8 mouse cellular contexts compared by ENCODE assay signal in the genomic region with DNA sequence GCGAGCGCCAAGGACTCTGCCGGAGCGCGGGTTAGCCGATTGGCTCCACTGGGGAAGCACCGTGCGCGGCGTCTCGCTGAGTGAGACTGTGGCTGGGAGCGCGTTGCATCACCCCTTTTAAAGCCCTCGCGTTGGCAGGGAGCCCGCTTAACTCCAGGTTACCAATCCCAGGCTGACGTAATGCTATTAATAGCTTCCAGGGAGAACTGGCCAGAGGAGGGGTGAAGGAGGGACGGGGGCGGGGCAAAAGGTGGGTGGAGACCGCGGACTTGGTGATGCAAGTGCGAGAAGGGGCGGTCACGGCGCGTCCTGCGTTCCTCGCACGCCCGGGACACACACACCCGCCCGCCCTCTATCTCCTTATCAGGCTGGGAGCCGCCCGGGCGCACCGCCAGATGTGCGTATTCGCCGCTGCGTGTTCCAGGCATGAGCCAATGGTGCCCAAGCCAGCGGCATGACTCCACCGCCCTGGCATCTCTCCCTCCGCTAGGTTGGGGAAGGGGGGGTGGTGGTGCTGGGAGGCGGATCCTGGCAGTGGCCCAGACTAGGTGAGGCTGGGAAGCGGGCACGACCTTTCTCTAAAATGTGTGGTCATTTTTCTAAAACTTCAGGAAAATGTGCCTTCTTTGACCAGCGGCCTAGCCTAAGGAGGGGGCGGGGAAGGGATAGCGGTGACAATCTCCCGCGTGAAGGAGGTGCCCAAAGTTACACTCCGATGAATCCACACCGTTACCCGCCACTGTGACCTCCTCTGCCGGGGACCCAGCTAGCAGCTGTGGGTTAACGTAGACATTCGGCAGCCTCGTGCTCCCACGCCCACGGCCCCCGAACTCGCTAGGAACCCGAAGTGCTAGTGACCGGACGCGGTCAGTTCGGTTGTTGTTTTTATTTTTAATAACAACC. TPM values are rescaled to one million over a fixed set of nuclear protein-coding genes. Genes with fewer than 3 reads are reported as not detected.
DNase-seq lines count a peak whose midpoint lies in the region; ATAC-seq and TF ChIP-seq lines count a peak whose summit lies in the region.

No protein-coding gene starts in this region.

- peak; percentile 79 for TF ChIP-seq POLR2A in cerebellum, adult 2 months (IDR thresholded peaks at IDR 0.05; ENCODE audit: borderline replicate concordance, insufficient read depth, low read length)
- peak; percentile 43; the same call in 1 of the 2 replicates for TF ChIP-seq POLR2A in testis, adult 2 months (IDR thresholded peaks at IDR 0.05; ENCODE audit: control insufficient read depth, low read depth, low read length)

- DNase-seq in MEL-GATA-1-ER (ENCODE audit: extremely low read depth, low read depth), result peak; percentile 90
- DNase-seq in cerebellum, adult 2 months, result peak; percentile 89
- peak; percentile 98 for DNase-seq in heart, postnatal 25 days (ENCODE audit: low spot score)
- DNase-seq in layer of hippocampus, adult 18-20 months (ENCODE audit: low spot score in 2 of 2), result peak; percentile 71 to 87
- DNase-seq in lung, adult 18-20 months, result peak; percentile 100

- TF ChIP-seq CTCF in cerebellum, adult 2 months (IDR thresholded peaks at IDR 0.05; ENCODE audit: borderline replicate concordance, insufficient read depth, low read depth, low read length), result no peak
- no peak for TF ChIP-seq CTCF in testis, adult 2 months (IDR thresholded peaks at IDR 0.05; ENCODE audit: control insufficient read depth, insufficient read depth, insufficient replicate concordance, low read depth, low read length)

- WGBS in cerebellum, adult 2 months, result under 1% methylated on average over 67 of the region's 67 CpGs
- WGBS in forebrain, embryonic 16.5 days, result under 1% methylated on average over 67 of the region's 67 CpGs
- whole genome bisulfite sequencing in neural tube, embryonic 14.5 days, result under 1% methylated on average over 66 of the region's 67 CpGs

- peak; percentile 88 for ATAC-seq in forebrain, embryonic 16.5 days
- peak; percentile 89 for ATAC-seq in neural tube, embryonic 14.5 days (ENCODE audit: low read depth)

- H3K9me3 ChIP-seq in forebrain, embryonic 16.5 days (ENCODE audit: control insufficient read depth, low read length), result no peaks in the 10 kb centered on the region
- H3K9me3 ChIP-seq in neural tube, embryonic 14.5 days (ENCODE audit: control insufficient read depth, low read length), result no peaks in the 10 kb centered on the region

- peak overlapping the region; percentile 64 for H3K4me3 ChIP-seq in cerebellum, adult 2 months (replicated peaks; ENCODE audit: insufficient read depth, low read depth, low read length)
- peak overlapping the region; percentile 51 for H3K4me3 ChIP-seq in forebrain, embryonic 16.5 days (replicated peaks; ENCODE audit: low read length)
- H3K4me3 ChIP-seq in neural tube, embryonic 14.5 days (ENCODE audit: low read depth, low read length), result peak overlapping the region; percentile 40
- H3K4me3 ChIP-seq in testis, adult 2 months (ENCODE audit: control insufficient read depth, low read depth, low read length), result peak overlapping the region; percentile 58

- peak overlapping the region; percentile 96 for H3K4me2 ChIP-seq in forebrain, embryonic 16.5 days (ENCODE audit: low read length)
- H3K4me2 ChIP-seq in neural tube, embryonic 14.5 days (ENCODE audit: low read depth, low read length), result peak overlapping the region; percentile 91

- intact Hi-C loops in heart, postnatal 25 days (cut with DNase I), result loop anchor here (2.0 to 5.0 kb wide), 3 partner anchors 39 to 156 kb away; a partner anchor contains a TSS

- no peak overlapping the region for H3K27ac ChIP-seq in cerebellum, adult 2 months (ENCODE audit: insufficient read depth, low read length)
- H3K27ac ChIP-seq in forebrain, embryonic 16.5 days (ENCODE audit: low read length), result no peak overlapping the region
- peak overlapping the region; percentile 44; the same call in 1 of the 2 replicates for H3K27ac ChIP-seq in neural tube, embryonic 14.5 days (ENCODE audit: low read depth, low read length)
- no peak overlapping the region for H3K27ac ChIP-seq in testis, adult 2 months (ENCODE audit: control insufficient read depth, insufficient read depth, low read depth, low read length)

- peaks cover 5% of the 10 kb centered on the region; the same call in 1 of the 2 replicates for H3K27me3 ChIP-seq in cerebellum, adult 2 months (ENCODE audit: control insufficient read depth, insufficient read depth, low read length)
- peaks cover 74% of the 10 kb centered on the region for H3K27me3 ChIP-seq in forebrain, embryonic 16.5 days (replicated peaks; ENCODE audit: control insufficient read depth, insufficient read depth, low read length)
- peaks cover 58% of the 10 kb centered on the region for H3K27me3 ChIP-seq in neural tube, embryonic 14.5 days (ENCODE audit: control insufficient read depth, insufficient read depth, low read length)
- H3K27me3 ChIP-seq in testis, adult 2 months (ENCODE audit: control insufficient read depth, insufficient read depth, low read length), result peaks cover 4% of the 10 kb centered on the region

- peak overlapping the region; percentile 45 for H3K9ac ChIP-seq in forebrain, embryonic 16.5 days (replicated peaks; ENCODE audit: low read depth, low read length)
- H3K9ac ChIP-seq in neural tube, embryonic 14.5 days (replicated peaks; ENCODE audit: low read depth, low read length), result peak overlapping the region; percentile 37; the same call in 1 of the 2 replicates

- H3K4me1 ChIP-seq in cerebellum, adult 2 months (ENCODE audit: control insufficient read depth, insufficient read depth, low read length), result peaks cover 3% of the 10 kb centered on the region; the same call in 1 of the 2 replicates
- H3K4me1 ChIP-seq in forebrain, embryonic 16.5 days (replicated peaks; ENCODE audit: control insufficient read depth, insufficient read depth, low read length), result peaks cover 42% of the 10 kb centered on the region
- peaks cover 28% of the 10 kb centered on the region for H3K4me1 ChIP-seq in neural tube, embryonic 14.5 days (ENCODE audit: control insufficient read depth, insufficient read depth, low read length)
- peaks cover 24% of the 10 kb centered on the region for H3K4me1 ChIP-seq in testis, adult 2 months (ENCODE audit: control insufficient read depth, insufficient read depth, low read length)

- no peaks in the 10 kb centered on the region for H3K36me3 ChIP-seq in forebrain, embryonic 16.5 days (ENCODE audit: control insufficient read depth, insufficient read depth)
- H3K36me3 ChIP-seq in neural tube, embryonic 14.5 days (ENCODE audit: control insufficient read depth, insufficient read depth, low read length), result no peaks in the 10 kb centered on the region
- H3K36me3 ChIP-seq in testis, adult 2 months (ENCODE audit: control insufficient read depth, insufficient read depth, low read length), result no peaks in the 10 kb centered on the region

RNA-seq across cellular contexts. Expression of a gene that starts 18.8 kb away (rescaled TPM):
- not detected in 2 replicates for polyA plus RNA-seq in cerebellum, adult 2 months (2012; rRNA removed)
- not detected in 2 replicates for polyA plus RNA-seq in forebrain, embryonic 16.5 days (2015; fragmentation: Nextera tagmentation; extraction: Ambion mirVana)
- total RNA-seq in heart, postnatal 25 days (2021), result not detected
- not detected for total RNA-seq in layer of hippocampus, adult 18-20 months (2021)
- not detected in 2 replicates for polyA plus RNA-seq in neural tube, embryonic 14.5 days (2014; fragmentation: Nextera tagmentation; extraction: Ambion mirVana)
- 80.7 and 82.4 TPM in 2 replicates for polyA plus RNA-seq in testis, adult 2 months (2012; rRNA removed)

RNA-seq across cellular contexts. Expression of a gene that starts 34.4 kb away (rescaled TPM):
- polyA plus RNA-seq in cerebellum, adult 2 months (2012; rRNA removed), result 1.00 and 1.1 TPM in 2 replicates
- 0.80 and 0.95 TPM in 2 replicates for polyA plus RNA-seq in forebrain, embryonic 16.5 days (2015; fragmentation: Nextera tagmentation; extraction: Ambion mirVana)
- 1 to 10 TPM; 4.9 to 6.0 TPM for total RNA-seq in heart, postnatal 25 days (2021)
- total RNA-seq in layer of hippocampus, adult 18-20 months (2021), result 1 to 10 TPM; 1.6 to 1.7 TPM
- polyA plus RNA-seq in neural tube, embryonic 14.5 days (2014; fragmentation: Nextera tagmentation; extraction: Ambion mirVana), result 0.66 and 1.7 TPM in 2 replicates
- polyA plus RNA-seq in testis, adult 2 months (2012; rRNA removed), result 0.16 TPM in 1 of 2 replicates, not detected in the other

Comparison
In these comparisons a context has a peak if more than half of its experiments do, and no peak if none do; other contexts are left out.
1. RNA of a gene that starts 18.8 kb away (polyA plus RNA-seq): 80.7 to 82.4 TPM in testis, adult 2 months; not detected in cerebellum, adult 2 months, not detected in forebrain, embryonic 16.5 days and not detected in neural tube, embryonic 14.5 days; every median in the first group is over 10 times any median in the second.
2. Peak in every context shown above with its lines, with median percentiles within 50 percentile points of each other: DNase-seq and H3K4me3 ChIP-seq.